Comparison of ENCODE assay signal across 8 mouse cellular contexts in genomic region chr11:98933151-98933550, GRCm38 (mm10). TPM values are rescaled to one million over a fixed set of nuclear protein-coding genes. Genes with fewer than 3 reads are reported as not detected.
DNase-seq lines count a peak whose midpoint lies in the region; ATAC-seq lines count a peak whose summit lies in the region.

No protein-coding gene starts in this region.

- peak; percentile 43 for ATAC-seq in inflammation-experienced regulatory T-cells, adult 6 months
- no peak for ATAC-seq in erythroblast, adult 5-6 weeks (replicated peaks; ENCODE audit: low FRiP score, poor library complexity, severe bottlenecking)

- peak; percentile 67 for DNase-seq in ovary, postnatal 36 days (ENCODE audit: low spot score)
- no peak for DNase-seq in ovary, postnatal 10 days (ENCODE audit: low spot score)
- peak; percentile 94 for DNase-seq in adrenal gland, postnatal 10 days
- DNase-seq in gastrocnemius, adult 18-20 months (ENCODE audit: low spot score), result peak; percentile 84
- DNase-seq in lung, adult 18-20 months, result peak; percentile 85 to 88
- peak; percentile 68 for DNase-seq in right cerebral cortex, postnatal 10 days (ENCODE audit: low spot score in 2 of 2)

RNA-seq across cellular contexts. Expression of gene Rara, which starts 5.5 kb away (rescaled TPM):
- total RNA-seq in adrenal gland, postnatal 10 days (2021), result 10 to 100 TPM; 26.2 to 34.7 TPM
- 10 to 100 TPM; 12.9 to 13.2 TPM for total RNA-seq in gastrocnemius, adult 18-20 months (2021)
- polyA plus RNA-seq in inflammation-experienced regulatory T-cells, adult 6 months (2017; shearing (Covaris generic)), result 1 to 10 TPM; 7.4 to 8.1 (median 7.6) TPM
- total RNA-seq in erythroblast, adult 5-6 weeks (2015; ENCODE audit: low replicate concordance), result 13.1 and 13.2 TPM in 2 replicates
- total RNA-seq in erythroblast, adult 5-6 weeks (2017; ENCODE audit: low replicate concordance), result 2.8 TPM in 2 replicates

RNA-seq across cellular contexts. Expression of gene Cdc6, which starts 25.6 kb away (rescaled TPM):
- total RNA-seq in adrenal gland, postnatal 10 days (2021), result 1 to 10 TPM; 3.8 to 6.5 TPM
- total RNA-seq in gastrocnemius, adult 18-20 months (2021), result under 1 TPM; 0.09 to 0.26 TPM
- 10 to 100 TPM in 1 of 3 experiments, 1 to 10 TPM in 2; 5.1 to 40.6 (median 5.2) TPM for polyA plus RNA-seq in inflammation-experienced regulatory T-cells, adult 6 months (2017; shearing (Covaris generic))
- total RNA-seq in erythroblast, adult 5-6 weeks (2015; ENCODE audit: low replicate concordance), result 20.0 and 20.1 TPM in 2 replicates
- 46.7 and 54.2 TPM in 2 replicates for total RNA-seq in erythroblast, adult 5-6 weeks (2017; ENCODE audit: low replicate concordance)

RNA-seq across cellular contexts. Expression of gene Gjd3, which starts 49.7 kb away (rescaled TPM):
- under 1 TPM; 0.45 to 0.73 TPM for total RNA-seq in adrenal gland, postnatal 10 days (2021)
- total RNA-seq in gastrocnemius, adult 18-20 months (2021), result not detected
- not detected for polyA plus RNA-seq in inflammation-experienced regulatory T-cells, adult 6 months (2017; shearing (Covaris generic))
- total RNA-seq in erythroblast, adult 5-6 weeks (2015; ENCODE audit: low replicate concordance), result not detected in 2 replicates
- total RNA-seq in erythroblast, adult 5-6 weeks (2017; ENCODE audit: low replicate concordance), result not detected in 2 replicates
